Comparison of ENCODE assay signal across 13 mouse cellular contexts in the genomic region with DNA sequence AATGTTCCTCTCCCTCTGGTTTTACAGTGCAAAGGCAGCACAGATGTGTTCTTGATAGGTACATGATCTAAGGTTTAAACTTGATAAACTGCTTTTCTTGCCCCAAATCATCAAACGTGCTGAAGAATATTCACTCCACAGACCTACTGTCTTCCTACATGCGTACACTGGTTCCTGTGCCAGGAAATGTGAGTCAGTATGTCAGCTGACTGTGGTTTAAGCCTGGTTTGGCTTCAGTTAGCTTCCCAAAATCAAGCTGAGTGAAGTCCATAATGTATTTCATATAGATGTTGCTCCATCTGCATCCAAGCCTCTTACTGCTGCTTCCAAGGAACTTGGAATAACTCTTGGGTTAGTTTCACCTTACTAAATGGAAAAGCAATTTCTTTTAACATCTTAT.
A peak's percentile ranks its signal among the peaks of the same experiment; 100 is the strongest.
DNase-seq lines count a peak whose midpoint lies in the region; ATAC-seq lines count a peak whose summit lies in the region.
"Had no signal": no experiment of that assay in that cellular context is flagged by ENCODE, and none has a peak within 500 bp of the region (broad histone marks: within the 10 kb centered on the region; RNA-seq: fewer than 3 reads in every experiment).

No protein-coding gene starts in this region.

- DNase-seq in adrenal gland, postnatal 36 days, result peak; percentile 36 to 38
- no peak for DNase-seq in adrenal gland, postnatal 25 days
- DNase-seq in right cerebral cortex, adult 2 months (ENCODE audit: low spot score in 2 of 2), result peak; percentile 11 to 16
- DNase-seq in right cerebral cortex, postnatal 4 days, result no peak
- peak; percentile 45 for DNase-seq in fibroblast of lung, adult 2 months (ENCODE audit: low read depth)
- no peak for DNase-seq in cerebellum, adult 8-10 months
- DNase-seq: cerebellum, adult 2 months; liver, embryonic 13.5 days; midbrain, embryonic 14.5 days had no signal

- no peak overlapping the region for H3K9ac ChIP-seq in neural tube, embryonic 15.5 days (replicated peaks)
- no peak overlapping the region for H3K9ac ChIP-seq in hindbrain, embryonic 16.5 days (ENCODE audit: low read depth, low read length)
- H3K9ac ChIP-seq: liver, embryonic 13.5 days had no signal

- H3K27ac ChIP-seq in neural tube, embryonic 15.5 days (replicated peaks), result no peak overlapping the region
- H3K27ac ChIP-seq in hindbrain, embryonic 16.5 days (ENCODE audit: low read depth, low read length), result no peak overlapping the region
- H3K27ac ChIP-seq: liver, embryonic 13.5 days had no signal

- H3K4me2 ChIP-seq in neural tube, embryonic 15.5 days, result no peak overlapping the region
- H3K4me2 ChIP-seq in hindbrain, embryonic 16.5 days (ENCODE audit: low read length), result no peak overlapping the region
- H3K4me2 ChIP-seq: liver, embryonic 13.5 days had no signal

- no peaks in the 10 kb centered on the region for H3K27me3 ChIP-seq in neural tube, embryonic 15.5 days (replicated peaks)
- no peaks in the 10 kb centered on the region for H3K27me3 ChIP-seq in hindbrain, embryonic 16.5 days (replicated peaks; ENCODE audit: control insufficient read depth, insufficient read depth, low read length)
- H3K27me3 ChIP-seq: liver, embryonic 13.5 days had no signal

- H3K9me3 ChIP-seq in neural tube, embryonic 15.5 days (replicated peaks), result no peaks in the 10 kb centered on the region
- H3K9me3 ChIP-seq in hindbrain, embryonic 16.5 days (ENCODE audit: control insufficient read depth, low read length), result no peaks in the 10 kb centered on the region
- H3K9me3 ChIP-seq: liver, embryonic 13.5 days had no signal

- peaks cover 57% of the 10 kb centered on the region for H3K36me3 ChIP-seq in neural tube, embryonic 15.5 days
- H3K36me3 ChIP-seq in hindbrain, embryonic 16.5 days (ENCODE audit: control insufficient read depth, insufficient read depth, low read length), result peaks cover 13% of the 10 kb centered on the region

- WGBS in neural tube, embryonic 15.5 days, result 93% methylated on average over 2 of the region's 2 CpGs
- 92% methylated on average over 2 of the region's 2 CpGs for WGBS in hindbrain, embryonic 16.5 days

- H3K4me1 ChIP-seq in neural tube, embryonic 15.5 days, result no peaks in the 10 kb centered on the region
- no peaks in the 10 kb centered on the region for H3K4me1 ChIP-seq in hindbrain, embryonic 16.5 days (ENCODE audit: control insufficient read depth, insufficient read depth, low read depth, low read length)
- H3K4me1 ChIP-seq: liver, embryonic 13.5 days had no signal

- no peak overlapping the region for H3K4me3 ChIP-seq in neural tube, embryonic 15.5 days (replicated peaks)
- no peak overlapping the region for H3K4me3 ChIP-seq in hindbrain, embryonic 16.5 days (ENCODE audit: low read length)
- H3K4me3 ChIP-seq: liver, embryonic 13.5 days had no signal

- ATAC-seq in neural tube, embryonic 15.5 days (ENCODE audit: low FRiP score), result no peak
- no peak for ATAC-seq in hindbrain, embryonic 16.5 days
- ATAC-seq: forebrain, embryonic 16.5 days; inflammation-experienced regulatory T-cells, adult 6 months had no signal

Comparison
In these comparisons a context has a peak if more than half of its experiments do, and no peak if none do; other contexts are left out.
1. DNase-seq: peak in adrenal gland, postnatal 36 days (2 of 2), right cerebral cortex, adult 2 months (2 of 2) and fibroblast of lung, adult 2 months (single experiment); none in adrenal gland, postnatal 25 days (single experiment), right cerebral cortex, postnatal 4 days (single experiment) and cerebellum, adult 8-10 months (single experiment).